Mouse (Mus musculus): Measurements from ENCODE around the gene Tbxas1.

- TF ChIP-seq CTCF (IDR thresholded peaks at IDR 0.05; ENCODE audit: low read depth) (no peak), EP300 (IDR thresholded peaks at IDR 0.05; ENCODE audit: low read depth) (no peak)
Observed at GRCm38 (mm10) chr6:39008116-39008515, 132.9 kb downstream of the Tbxas1 start.

Measured in liver, embryonic 14.5 days (tissue).